Mouse (Mus musculus) WW6 (cell line): ENCODE results near the gene Bckdhb.

Experiments
- DNase-seq: peaks from one replicate; pipeline ENCODE4 v3.0.0-alpha.2; 2013; ENCODE audit warnings: low read depth, low spot score

Gene Bckdhb

GRCm38 (mm10) chr9:84106438-84106837, 181.5 kb downstream of the Bckdhb start:
- no peak for DNase-seq

DNA sequence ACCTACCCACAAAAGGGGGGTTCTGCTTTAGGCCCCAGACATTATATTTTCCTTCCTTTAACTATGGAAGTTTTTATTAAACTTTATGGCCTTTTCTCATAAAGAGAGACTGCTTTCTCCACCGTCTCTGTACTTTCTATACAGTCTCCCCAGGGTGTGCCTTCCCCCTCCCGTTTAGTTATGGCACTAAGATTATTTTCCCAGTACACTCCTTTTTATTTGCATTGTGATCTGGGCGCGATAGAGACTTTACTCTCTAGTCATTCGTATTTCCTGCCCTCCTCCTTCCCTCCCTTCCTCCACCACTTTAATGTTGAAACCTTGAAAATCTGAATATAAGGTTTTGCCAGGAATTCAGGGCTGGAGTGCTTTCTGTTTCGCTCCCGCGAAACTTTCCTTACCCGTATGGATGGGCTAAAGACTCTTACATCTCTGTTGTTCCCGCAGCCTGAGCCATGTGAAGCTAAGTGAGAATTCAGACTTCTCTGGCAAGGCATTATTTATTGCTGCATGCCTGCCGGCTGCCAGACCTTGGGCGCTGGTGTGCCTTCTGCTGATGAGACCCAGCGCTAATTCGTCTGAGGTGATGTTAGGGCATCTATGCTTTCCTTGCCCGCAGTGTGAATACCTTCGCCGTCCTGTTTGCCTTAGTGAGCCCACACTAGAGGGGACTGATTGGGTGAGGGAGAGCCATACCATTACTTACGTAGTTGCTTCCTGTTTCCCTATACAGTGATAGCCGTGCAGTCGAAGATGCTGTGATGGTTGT, 182.3 kb downstream of the Bckdhb start:
- DNase-seq: no peak

GRCm38 (mm10) chr9:84108534-84108933, 183.6 kb downstream of the Bckdhb start:
- no peak for DNase-seq

DNA sequence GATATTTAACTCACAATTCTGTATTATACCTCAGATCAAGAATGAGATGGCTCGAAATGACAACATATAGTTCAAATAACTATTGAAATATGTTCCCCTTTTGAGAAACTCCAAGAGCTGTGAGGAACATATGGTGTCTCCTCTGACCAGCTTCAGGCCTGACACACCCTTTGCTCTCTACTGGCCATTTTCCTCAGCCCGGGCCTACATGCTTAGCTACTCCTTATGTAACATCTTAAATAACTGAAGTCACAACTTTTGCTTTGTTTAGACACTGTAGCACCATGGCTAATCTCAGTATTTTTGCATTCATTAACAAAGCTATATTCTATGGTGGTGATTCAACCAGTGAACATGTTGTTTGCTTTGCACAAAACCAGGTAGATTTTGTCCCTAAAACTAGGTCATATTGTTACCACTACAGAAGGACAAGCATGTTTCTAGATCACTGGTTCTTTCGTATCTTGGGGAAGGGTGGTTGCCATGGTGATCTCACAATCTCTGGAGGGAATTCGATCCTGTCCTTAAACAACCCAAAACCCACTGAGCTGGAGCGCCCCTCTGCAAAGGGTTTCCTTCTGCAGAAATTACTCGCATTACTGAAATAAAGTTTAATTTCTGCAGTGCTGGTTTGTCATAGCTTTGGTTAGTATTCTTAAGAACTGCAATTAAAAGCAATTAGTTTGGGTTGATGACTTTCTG, 185.0 kb downstream of the Bckdhb start:
- no peak for DNase-seq

GRCm38 (mm10) chr9:84110616-84111015, 185.7 kb downstream of the Bckdhb start:
- no peak for DNase-seq

DNA sequence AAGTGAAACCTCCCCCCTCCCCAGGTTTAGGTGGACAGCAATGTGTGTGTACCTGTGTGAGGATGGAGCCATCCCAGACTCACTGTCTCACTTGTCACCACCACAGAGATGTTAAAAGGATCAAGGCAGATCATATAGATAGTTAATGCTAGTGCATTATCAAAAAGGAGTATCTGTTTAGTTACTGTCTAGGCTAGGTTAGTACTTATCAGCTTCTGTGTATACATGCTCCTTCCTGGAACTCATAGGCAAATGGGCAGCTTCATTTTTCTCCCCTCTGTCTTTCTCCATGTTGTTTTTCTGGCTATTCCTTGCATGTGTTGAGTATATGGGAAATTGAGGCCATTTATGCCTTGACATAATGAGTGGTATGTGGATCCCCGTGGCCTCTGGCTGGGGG, 187.4 kb downstream of the Bckdhb start:
- DNase-seq: no peak

DNA sequence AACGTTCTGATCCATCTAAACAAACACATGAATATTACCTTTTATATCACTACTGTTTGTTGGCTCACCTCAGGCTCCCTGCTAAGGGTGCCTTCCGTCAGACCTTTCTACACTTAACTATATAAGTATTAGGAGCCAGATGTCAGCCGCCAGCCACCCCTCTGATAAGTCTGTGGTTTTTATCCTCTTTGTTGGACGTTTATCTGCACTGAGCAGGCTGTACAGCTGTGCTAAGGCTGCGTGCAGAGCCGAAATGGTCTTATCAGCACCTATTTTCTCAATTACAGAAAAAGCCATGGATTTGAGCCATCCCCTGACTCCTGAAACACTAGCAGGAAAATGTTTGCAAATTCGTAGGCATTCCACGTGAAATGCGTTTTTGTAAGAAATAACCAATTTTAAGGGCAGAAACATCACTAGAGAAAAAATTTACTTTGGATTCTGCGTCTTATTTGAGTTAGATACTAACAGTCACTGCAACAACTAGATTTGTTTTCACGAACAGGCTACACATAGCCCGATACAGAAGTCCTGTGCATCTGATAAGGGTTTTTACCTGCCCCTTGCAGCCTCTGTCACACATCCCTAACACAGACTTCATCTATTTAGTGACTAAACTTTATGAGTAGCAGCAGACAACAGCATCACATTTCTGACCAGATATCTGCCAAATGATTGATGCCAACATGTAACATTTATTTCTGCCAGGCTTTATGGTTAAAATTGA, 188.1 kb downstream of the Bckdhb start:
- DNase-seq: no peak

- no peak for DNase-seq
Measured at GRCm38 (mm10) chr9:84114254-84114653, 189.3 kb downstream of the Bckdhb start.

GRCm38 (mm10) chr9:84117337-84117736, 192.4 kb downstream of the Bckdhb start:
- DNase-seq: no peak

DNA sequence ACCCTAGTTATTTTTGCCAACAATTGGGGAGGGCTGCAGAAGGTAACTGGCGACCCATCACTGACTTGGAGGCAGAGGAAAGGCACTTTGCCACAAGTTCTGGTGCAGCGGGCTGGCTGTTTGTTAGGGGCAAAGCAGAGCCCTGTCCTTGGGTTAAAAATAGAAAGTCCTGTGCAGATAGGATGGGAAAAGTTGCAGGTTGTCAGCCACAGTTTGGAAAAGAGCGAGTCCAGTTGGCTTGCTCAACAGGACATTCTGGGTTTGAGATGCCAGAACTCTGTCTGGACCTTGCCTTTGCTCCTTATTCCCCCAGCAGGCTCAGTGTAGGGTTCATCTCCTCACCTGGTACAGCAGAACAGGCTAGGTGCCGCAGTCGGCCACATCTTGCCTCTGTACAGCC, 200.1 kb downstream of the Bckdhb start:
- DNase-seq: no peak

GRCm38 (mm10) chr9:84130338-84130737, 205.4 kb downstream of the Bckdhb start:
- no peak for DNase-seq

DNA sequence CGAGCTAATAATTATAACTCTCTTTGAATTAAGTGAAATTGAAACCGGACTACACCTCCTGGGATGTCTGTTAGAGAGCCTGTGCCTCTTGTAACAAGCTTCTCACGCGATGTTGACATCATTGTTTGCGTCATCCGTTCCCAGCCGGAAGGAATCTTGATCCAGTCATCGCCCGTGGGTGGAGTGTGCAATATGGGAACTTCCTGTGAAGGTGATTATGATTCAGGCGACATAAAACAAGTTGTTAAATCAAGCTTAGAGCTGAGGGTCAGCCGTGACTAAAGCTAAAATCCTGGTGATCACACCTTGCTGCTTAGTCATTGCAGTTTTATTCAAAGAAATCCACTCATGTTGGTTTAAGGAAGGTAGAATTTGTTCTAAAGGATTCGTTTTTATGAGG, 210.1 kb downstream of the Bckdhb start:
- DNase-seq: no peak

DNA sequence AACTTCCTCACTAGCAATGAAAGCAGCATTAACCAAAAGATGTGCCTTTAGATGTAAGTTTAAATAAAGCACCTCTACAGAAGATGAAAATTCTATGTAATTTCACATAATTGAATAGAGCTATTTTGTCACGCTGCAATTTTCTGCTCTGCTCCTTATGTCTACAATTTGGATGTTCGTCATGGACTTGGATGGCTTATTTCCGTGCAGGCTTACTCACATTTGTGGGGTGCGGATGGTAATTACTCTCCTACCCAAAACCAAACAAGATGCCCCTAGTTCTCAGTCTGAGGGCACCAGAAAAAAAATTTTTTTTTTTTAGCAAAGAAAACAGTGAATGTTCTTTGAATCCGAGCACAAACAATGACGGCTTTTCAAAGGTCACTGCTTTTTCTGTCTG, 212.2 kb downstream of the Bckdhb start:
- DNase-seq: no peak

- no peak for DNase-seq
Measured at GRCm38 (mm10) chr9:84148124-84148523, 223.2 kb downstream of the Bckdhb start.
